Mouse (Mus musculus) spleen, postnatal 0 days (tissue): ENCODE measurements around the gene Tsfm. TPM values are rescaled to one million over a fixed set of nuclear protein-coding genes. Genes with fewer than 3 reads are reported as not detected.
A peak's percentile ranks its signal among the peaks of the same experiment; 100 is the strongest.

Experiments
- microRNA counts: library from miRNA; unstranded; fragments of <30 nt; microRNA quantifications from one replicate; lab custom pipeline; 2015
- polyA plus RNA-seq: library from polyadenylated mRNA; unstranded; fragments of >200 nt; fragmentation: Nextera tagmentation; extraction: Ambion mirVana; gene quantifications from 2 replicates; pipeline ENCODE4 v1.2.1, GENCODE M21; 2015

The Tsfm gene
- 53.2 and 54.6 TPM in 2 replicates for polyA plus RNA-seq

DNA sequence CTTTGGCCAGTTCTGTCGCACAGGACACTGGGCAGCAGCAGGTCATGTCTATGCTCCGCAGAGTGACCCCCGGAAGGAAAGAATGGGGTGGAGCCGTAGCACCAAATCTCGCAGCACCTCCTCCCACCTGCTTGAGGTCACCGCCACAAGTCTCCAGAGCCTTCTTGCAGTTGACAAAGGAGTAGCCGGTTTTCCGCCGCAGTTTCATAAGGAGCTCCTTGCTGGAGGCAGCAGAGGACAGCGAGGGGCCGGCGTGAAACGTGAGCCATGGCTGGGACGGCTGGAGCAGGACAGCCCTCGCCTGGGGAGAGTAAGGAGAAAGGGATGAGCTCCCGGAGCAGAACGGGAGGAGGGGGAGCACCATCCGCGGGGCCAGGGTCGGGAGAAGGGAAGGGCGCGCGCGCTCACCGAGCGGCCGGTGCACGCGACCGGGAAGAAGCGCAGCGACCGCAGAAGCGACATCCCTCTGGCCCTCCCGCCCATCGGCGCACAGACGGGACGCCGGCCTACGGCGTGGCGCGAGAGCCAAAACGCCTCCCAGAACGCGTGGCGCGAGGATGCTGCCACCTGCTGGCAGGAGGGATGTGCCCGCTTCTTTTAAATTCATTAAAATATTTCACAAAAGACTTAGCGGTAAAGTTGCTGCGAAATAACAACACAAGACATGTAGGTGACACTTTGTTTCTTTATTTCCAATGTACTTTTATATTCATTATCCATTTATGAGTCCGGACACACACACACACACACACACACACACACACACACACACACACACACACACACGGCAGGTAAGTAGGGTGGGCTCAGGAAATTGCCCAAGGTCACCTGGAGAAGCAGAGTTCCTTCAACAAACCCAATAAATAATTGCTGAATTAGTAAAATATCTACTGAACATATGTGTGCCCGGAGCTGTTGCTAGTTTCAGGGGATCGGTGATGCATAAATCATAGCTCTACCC is at the start of gene Tsfm:
Gene Tsfm (minus strand): TSS at position 505 of the 961 bp plus-strand sequence.

DNA sequence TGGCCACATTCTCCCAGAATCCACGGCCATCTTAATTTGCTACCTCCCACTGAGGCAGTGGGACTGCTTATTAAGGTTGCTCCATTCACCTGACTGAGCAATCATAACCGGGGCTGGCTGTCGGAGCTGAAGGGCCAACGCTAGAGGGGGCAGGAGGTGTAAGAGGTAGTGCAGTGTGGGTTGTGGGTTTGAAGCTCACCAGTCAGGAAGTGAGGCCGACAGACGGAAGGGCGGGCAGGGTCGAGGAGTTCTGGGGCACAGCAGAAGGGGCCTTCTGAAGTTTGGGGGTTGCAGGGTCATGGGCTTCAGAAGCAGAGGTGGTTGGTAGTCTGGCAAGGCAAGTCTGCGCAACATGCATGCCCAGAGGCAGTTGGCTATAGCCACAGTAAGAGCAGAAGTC is 44.4 kb upstream of the Tsfm start, which contains the start of gene Agap2:
Gene Agap2 (plus strand): TSS at position 205 of the 400 bp plus-strand sequence.

DNA sequence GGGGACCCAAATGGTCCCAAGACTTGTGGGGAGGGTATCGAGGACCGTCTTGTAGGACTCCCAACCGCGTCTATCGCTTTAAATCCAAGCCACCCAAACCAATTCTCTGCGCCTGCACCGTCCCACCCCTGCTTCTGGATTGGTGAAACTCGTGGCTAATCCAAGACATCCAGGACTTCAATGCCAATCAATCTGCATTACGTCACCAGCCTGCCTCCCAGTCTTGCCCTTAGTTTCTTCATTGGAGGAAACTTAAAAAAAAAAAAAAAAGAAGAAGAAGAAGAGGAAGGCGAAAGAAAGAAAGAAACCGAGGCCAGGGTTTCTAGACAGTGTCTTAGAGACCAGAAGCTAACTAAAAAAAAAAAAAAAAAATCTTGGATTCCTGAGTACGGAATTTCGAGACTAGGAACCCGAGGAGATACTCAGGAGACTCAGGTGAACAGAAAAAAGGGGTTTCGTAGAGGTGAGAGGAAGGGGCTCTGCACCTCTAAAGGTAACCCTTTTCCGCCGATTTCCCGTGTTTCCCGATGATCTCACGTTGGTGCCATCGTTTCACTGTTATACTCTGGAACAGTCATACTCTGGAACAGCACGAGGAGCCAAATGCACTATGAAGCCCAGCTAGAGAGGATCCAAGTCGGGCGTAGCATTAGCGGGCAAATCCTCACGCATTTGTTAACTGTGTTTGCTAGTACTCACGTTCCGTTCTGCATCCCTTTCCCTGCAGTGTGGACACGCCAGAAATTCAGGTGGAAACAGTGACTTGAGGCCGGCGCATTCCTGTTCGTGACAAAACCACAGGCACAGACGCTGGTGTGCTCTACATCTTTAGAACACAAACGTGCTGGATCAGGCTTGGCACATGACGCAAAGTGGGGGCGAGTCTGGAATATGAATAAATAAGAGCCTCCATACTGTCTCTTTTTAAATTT is 39.8 kb upstream of the Tsfm start, which contains the start of gene Tspan31:
Gene Tspan31 (minus strand): TSS at position 75 of the 932 bp plus-strand sequence.

DNA sequence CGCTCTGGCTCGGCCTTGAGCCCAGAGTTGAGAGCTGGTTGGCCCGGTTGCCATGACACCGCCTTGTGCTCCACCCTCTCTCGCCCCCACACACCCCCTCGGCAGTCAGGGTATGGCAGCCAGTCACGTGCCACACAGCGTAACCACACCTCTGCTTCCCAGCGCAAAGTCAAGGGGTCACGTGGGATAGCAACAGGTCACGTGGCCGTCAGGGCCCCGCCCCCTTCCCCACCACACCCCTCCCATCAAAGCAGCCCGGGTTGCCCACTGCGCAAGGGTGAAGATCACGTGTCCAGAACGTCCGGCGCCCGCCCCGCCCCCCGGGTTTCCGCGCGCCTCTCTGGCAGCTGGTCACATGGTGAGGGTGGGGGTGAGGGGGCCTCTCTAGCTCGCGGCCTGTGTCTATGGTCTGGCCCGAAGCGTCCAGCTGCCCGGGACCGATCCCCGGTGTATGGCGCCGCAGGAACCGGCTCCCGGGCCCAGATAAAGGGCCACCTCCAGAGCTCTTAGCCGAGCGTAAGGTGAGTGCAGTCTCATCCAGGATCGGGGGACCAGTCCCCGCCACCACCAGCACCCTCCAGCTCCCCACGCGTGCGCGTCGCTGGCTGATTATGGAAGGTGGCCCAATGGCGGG is 32.7 kb upstream of the Tsfm start, which contains the start of gene Cdk4:
Gene Cdk4 (plus strand): TSS at position 296 of the 634 bp plus-strand sequence.

DNA sequence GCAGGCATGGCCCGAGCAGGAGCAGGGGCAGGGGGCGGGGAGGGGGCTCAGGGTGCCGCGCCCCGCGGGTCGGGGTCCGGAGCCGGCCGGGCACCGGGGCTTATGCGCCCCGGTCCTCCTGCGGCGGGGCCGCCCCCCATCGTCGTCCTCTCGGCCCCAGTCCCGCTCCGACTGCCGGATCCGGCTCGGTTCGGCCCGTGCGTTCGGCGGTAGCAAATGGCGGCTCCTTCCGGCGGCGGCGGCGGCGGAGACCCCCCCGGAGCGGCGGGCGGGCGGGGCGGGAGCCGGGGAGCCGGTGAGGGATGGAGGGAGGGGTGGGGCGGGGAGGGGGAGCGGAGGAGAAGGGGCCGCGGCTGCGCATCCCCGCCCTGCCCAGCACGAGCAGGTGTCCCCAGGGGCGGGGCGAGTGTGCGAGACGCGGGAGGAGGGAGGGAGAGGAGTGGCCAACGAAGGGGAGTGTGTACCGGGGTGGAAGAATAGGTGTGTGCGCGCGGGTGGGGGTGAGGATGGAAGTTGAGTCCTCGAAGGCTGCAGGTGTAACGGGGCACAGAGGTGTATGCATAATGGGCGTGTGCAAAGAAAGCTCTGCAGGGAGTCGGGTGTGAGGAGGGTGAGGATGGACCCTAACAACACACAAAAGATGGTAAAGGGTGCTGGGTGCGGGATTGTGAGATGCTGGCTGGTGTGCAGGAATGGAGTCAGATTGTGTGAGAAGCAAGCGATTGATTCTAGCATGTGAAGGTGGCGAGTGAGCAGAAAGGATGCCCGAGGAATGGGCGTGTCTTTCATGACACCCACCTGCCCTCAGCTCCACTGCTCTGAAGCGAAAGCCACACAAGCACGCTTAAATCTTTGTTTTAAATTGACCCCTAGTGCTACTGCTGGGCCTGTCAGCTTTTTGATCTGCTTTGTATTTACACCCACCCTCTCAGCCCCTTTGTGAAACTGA is 29.6 kb upstream of the Tsfm start, which contains the start of gene March9:
Gene March9 (minus strand): TSS at position 217 of the 949 bp plus-strand sequence.

DNA sequence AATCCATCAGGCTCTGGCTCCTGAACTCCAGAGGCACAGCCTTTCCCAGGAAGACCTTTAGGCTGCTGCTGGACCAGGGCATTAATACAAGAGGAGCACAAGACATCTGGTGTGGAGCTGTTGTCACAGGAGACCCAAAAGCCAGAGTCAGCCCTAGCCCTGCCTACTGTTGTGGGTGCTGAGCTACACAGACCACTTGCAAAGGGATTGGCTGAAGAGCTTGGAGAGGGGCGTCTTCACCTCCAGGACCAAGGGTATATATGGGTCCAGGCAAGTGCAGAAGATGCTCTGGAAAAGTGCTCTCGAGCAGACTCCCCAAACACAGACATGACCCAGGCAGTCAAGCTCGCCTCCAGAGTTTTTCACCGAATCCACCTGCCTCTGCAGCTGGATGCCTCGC is 17.3 kb upstream of the Tsfm start, which contains the start of gene Cyp27b1:
Gene Cyp27b1 (plus strand): TSS at position 297 of the 400 bp plus-strand sequence.

DNA sequence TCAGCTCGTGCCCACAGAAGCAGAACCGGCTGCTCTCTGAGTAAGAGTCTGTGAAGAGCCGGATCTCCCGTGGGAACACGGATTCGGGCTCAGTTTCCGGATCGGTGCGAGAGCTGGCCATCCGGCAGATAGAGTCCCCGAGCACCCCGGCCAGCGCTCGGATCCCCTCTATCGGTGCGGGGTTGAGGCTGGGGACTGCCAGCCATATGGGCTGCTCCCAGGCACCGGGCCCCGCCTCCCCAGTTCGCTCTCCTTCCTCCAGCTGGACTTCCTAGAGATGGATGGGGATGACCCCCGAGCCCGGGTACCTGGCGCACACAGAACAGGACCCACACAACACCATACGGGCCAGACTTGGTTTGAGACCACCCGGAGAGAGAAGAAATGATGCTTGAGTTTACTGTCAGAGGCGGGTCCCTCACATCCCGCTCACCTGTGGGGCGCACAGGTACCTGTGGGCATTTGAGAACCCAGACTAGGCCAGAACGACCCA is 10.7 kb upstream of the Tsfm start, which contains the start of the genes Mettl1 and Eef1akmt3:
Gene Mettl1 (plus strand): TSS at position 141 of the 493 bp plus-strand sequence.
Gene Eef1akmt3 (minus strand): TSS at position 240 of the 493 bp plus-strand sequence.

DNA sequence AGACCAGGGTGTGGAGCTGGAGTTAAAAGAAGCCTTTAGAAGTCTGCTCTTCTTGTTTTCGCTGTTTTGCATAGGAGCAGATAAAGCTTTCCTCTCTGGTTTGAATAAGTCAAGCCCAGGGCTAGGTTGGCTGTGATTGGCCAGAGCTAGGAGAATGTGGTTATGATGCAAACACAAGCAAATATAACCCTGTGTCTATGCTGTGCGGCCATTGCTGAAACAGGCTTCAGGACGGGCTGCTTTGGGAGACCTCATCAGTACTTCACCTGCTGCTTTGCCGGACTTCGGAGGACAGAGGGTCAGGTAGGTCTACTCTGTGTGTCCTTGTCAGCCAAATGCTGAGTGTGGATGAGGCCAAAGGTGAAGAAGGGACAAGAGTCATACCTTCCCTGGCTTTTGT is 30.1 kb downstream of the Tsfm start, which contains the start of gene Avil:
Gene Avil (plus strand): TSS at position 181 of the 400 bp plus-strand sequence.

DNA sequence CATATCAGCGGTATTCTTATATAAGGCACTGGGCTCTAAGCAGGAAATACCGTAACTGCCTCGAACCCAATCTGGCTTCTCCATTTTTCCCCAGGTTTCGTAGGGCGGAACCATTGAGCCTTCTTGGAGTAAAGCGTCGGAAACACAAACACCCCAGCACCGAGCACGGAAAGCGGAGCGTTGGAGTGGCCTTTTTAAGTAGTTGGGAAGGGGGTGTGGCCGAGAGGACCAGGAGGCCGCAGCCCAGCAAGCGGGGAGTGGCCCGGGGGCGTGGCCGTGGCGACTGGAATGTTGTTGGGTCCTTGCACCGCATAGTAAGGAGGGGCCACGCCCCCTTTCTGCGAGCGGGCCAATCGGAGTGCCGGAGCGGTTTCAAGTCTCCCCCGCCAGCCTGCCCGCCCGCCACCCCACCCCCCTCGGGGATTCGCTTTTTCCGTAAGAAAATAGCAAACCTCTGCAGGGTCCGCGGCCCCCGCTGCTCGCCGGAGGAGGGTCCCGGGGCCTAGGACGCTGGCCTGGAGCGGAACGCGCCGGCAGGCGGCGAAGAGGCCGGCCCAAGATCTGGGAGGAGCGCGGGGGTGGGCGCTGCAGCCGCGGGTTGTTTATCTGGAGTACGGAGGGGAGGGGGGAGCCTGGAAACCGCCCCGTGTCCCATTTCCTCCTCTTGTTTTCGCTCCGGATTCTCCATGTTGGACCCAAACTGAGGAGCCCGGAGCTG is 52.2 kb downstream of the Tsfm start, which contains the start of gene Ctdsp2:
Gene Ctdsp2 (plus strand): TSS at position 441 of the 718 bp plus-strand sequence.

MicroRNA genes within 50 kb of the gene (microRNA counts, 519-probe panel; counts per million panel counts)
- microRNA mmu-miR-26a (lab: Ali Mortazavi, UCI) (3,206 counts per million, percentile 6 among the panel's probes with 10 or more counts), microRNA mmu-miR-546 (lab: Ali Mortazavi, UCI) (88.3 counts per million)

Other genes with a start within 250 kb of the Tsfm start
- 9.9 and 10.0 TPM in 2 replicates for gene Atp23, start 129.5 kb downstream of the Tsfm start, polyA plus RNA-seq
- 29.4 and 36.8 TPM in 2 replicates for gene Ctdsp2, start 52.1 kb downstream of the Tsfm start, polyA plus RNA-seq
- 0.08 and 0.22 TPM in 2 replicates for gene Avil, start 30.1 kb downstream of the Tsfm start, polyA plus RNA-seq
- gene Mettl1, start 10.6 kb upstream of the Tsfm start, polyA plus RNA-seq = 30.3 and 30.7 TPM in 2 replicates
- 0.10 and 0.16 TPM in 2 replicates for gene Eef1akmt3, start 10.7 kb upstream of the Tsfm start, polyA plus RNA-seq
- not detected in 2 replicates for gene Cyp27b1, start 17.4 kb upstream of the Tsfm start, polyA plus RNA-seq
- gene March9, start 29.3 kb upstream of the Tsfm start, polyA plus RNA-seq = 0.08 and 0.11 TPM in 2 replicates
- 558 and 561 TPM in 2 replicates for gene Cdk4, start 32.7 kb upstream of the Tsfm start, polyA plus RNA-seq
- 37.4 and 47.0 TPM in 2 replicates for gene Tspan31, start 39.4 kb upstream of the Tsfm start, polyA plus RNA-seq
- 2.5 and 3.6 TPM in 2 replicates for gene Agap2, start 44.4 kb upstream of the Tsfm start, polyA plus RNA-seq
- 47.0 and 54.4 TPM in 2 replicates for gene Os9, start 90.3 kb upstream of the Tsfm start, polyA plus RNA-seq
- 22.9 and 24.8 TPM in 2 replicates for gene B4galnt1, start 134.4 kb upstream of the Tsfm start, polyA plus RNA-seq
- 1.5 and 1.6 TPM in 2 replicates for gene Slc26a10, start 149.8 kb upstream of the Tsfm start, polyA plus RNA-seq
- 13.1 and 17.5 TPM in 2 replicates for gene Arhgef25, start 159.2 kb upstream of the Tsfm start, polyA plus RNA-seq
- 36.1 and 42.7 TPM in 2 replicates for gene Dtx3, start 164.9 kb upstream of the Tsfm start, polyA plus RNA-seq
- 41.4 and 44.1 TPM in 2 replicates for gene Pip4k2c, start 180.7 kb upstream of the Tsfm start, polyA plus RNA-seq
- gene Kif5a, start 232.5 kb upstream of the Tsfm start, polyA plus RNA-seq = 0.06 and 0.15 TPM in 2 replicates
- 94.5 and 104 TPM in 2 replicates for gene Dctn2, start 235.5 kb upstream of the Tsfm start, polyA plus RNA-seq